Mouse (Mus musculus) A20 (cell line): ENCODE results near the gene Reln.

Source experiments
- DNase-seq: peaks from one replicate; pipeline ENCODE4 v3.0.0-alpha.2; 2011; ENCODE audit warnings: low read depth, low spot score

Reln gene

DNA sequence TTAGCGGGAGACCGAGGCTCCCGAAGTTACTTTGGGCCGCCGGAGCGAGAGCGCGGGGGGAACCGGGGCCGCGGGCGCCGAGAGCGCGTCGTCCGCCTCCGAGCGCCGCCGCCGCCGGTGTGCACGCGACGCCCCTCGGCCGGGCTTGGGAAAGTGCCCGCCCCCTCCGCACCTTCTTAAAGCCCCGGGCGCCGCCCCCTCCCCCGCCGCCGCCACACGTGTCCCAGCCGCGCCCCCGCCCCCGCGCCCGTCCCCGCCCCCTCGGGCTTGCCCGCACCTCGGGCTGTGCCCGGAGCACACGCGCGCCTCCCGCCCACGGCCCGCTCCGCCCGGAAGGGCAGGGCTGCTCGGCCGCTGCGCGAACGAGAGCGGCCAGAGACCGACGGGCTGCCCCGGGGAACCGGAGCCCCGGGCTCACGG is at the start of gene Reln:
Gene Reln, minus strand, starts transcription at position 147 of the 420 bp plus-strand sequence.
- DNase-seq = no peak

DNA sequence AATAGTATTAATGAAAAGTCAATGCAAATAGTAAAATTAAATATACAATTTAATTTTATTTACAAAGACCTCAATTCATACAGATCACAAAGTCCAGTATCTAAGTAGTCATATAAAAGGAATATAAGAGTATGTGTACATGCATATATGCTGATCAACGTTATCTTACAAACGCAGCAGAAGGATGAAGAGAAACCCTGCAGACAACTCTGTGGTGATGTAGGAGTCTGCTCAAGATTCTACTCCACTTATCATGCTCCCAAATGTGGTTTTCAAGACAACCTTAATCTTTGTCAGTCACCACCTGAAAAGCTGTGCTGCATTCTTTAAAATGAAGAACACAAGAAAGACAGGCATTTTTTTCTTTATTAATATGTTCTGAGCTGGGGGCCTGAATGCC is 44.0 kb upstream of the Reln start:
- DNase-seq = no peak

DNA sequence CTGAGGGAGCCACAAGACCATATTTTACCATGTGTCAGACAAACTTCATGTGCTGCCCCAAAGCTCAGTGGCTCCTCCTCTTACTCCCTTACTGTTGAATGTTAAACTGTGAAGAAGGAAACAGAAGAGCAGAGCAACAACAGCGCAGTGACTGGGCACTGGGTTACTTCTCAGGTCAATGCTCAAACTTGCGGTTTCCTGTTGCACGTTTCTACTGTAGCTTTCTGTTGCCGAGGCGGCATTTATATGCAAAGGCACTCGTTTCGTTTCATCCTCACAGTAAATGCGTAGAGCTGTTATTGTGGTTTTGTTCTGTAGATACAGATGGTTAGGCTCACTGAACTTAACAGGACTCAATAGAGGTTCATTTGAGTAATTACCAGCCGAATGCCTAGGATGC is 16.0 kb upstream of the Reln start:
- peak; percentile 52 for DNase-seq

DNA sequence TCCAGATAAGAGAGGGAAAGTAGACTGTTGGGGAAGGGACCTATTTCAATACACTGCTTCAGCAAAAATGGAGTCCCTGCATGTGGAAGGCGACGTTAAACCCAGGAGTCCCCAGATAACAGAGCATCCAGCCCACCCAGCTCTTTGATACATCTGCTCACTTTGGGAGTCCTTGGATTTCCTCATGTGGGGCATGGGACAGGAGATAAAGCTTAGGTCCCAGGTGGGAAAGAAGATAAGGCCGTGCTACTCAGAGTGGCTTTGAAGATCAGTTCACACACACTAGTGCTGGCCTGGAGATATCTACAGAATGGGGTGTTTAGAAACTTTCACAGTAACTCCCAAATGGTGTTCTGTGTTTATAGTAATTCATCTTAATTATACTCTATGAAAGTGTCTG is 3.9 kb upstream of the Reln start:
- no peak for DNase-seq

DNA sequence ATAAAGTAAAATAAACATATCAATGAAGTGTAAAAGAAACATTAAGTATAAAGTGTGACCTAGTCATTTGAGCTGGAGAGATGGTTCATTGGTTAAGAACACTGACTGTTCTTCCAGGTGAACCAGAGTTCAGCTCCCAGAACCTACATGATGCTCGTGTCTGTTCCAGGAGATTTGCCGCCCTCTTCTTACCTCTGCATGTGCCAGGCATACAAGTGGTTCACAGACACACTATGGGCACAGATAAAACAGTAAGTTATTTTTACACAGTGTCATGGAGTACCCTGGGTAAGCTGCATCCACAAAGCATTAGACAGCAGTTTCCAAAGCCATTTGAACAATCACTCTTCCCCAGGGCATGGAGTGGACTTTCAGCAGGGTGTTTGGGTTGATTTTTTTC is 3.2 kb upstream of the Reln start:
- no peak for DNase-seq

DNA sequence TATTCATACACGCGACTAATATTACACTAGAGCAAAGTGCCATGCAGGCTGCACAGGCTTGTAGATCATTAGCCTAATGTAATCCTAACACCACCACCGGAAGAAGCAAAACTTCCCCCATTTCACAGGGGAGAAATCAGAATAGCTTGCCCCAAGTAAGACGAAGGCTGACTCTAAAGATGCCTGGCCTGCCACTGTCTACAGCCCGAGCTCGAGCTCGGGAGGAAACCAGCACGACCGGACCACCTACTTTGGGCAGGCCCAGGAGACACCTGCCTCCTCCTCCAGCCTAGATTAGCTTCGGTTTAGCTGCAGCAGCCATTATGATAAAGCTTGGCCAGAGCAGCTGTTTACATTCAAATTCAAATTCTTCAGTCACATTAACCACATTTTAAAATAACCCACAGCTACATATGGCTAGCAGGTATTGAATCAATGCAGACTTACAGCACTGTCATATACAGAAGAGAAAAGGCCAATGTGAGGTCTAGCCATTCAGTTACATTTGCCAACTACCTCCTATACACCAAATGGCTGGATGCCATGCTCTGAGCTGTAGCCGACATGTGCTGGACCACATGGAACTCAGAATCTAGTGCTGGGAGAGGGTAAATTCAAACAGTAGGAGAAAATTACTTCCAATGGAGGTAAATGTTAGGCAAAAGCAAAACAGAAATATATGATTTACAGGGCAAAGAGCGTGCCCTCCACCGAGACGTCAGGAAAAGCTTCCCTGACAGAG is 1.6 kb upstream of the Reln start:
- no peak for DNase-seq

DNA sequence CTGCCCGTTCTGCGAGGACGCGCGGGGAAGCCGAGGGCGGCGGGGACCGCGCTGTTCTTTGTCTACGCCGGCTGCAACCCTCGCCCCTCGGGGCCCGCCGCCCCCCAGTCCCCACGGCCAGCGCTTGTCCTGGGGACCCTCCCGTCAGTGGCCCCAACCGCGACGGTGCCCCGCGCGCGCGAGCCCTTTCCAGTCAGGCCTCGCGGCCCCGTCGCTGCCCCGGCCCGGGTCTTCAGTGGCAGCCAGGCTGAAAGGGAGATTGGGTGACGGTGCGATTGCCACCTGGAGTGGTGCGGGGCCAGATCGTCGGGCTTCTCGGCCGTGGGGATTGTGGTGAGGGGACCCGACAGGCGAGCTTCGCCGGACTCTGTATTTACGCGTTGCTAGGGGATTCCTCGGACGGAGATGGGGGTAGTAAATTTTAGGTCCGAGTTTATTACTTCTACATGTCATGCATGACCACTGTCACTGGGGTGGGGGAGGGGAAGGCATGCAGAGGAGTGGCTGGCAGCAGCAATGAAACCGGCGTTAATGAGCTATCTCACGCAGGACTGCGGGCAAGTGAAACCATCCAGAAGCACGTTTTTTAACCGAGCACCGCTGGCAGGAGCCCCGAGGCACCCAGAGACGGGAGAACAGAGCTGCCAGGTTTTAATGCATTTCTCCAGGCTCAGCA is 612 bp upstream of the Reln start:
- no peak for DNase-seq

DNA sequence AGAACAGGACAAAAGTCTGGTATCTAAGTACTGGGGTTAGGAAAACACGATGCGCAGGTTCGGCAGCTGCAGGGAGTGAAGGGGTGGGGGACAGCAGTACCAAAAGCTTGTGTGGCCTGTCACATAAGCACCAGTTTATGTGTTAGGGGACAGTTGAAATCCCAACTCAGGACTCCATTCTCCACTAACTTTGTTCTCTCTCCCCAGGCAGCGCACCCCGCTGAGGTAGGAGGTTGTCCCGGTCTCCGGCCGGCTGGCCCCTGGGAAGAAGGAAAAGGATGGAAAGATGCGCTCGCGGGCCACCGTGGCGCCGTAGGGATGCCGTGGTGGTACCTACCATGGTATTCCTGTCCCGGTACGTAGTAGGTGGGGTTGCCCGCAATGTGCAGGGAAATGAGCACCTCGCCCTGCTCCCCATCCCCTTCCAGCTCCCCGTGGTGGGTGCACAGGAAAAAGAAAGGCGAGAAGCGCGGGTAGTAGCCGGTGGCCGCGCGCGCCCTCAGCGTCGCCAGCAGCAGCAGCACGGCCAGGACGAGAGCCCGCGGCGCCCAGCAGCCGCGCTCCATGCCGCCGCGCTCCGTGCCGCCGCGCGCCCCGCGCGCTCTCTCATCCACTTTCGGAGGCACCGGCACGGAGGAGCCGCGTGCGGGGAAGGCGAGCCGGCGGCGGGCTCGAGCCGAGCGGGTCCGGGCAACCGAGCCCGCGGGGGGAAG is 503 bp downstream of the Reln start:
- DNase-seq = no peak

DNA sequence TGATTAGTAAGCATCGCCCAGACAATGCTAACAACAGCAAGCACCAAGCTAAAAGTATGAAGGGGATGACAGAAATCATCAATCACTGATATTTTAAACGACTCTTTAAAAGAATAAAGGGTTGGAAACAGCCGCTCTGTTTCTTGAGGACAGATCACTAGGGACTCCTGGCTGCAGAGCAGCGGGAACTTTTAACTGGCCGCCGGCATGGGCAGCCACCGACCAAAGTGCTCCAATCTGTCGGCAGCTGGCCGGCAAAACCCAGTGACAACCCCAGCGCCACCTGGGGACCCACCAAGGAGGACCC is 1.0 kb downstream of the Reln start:
- no peak for DNase-seq

DNA sequence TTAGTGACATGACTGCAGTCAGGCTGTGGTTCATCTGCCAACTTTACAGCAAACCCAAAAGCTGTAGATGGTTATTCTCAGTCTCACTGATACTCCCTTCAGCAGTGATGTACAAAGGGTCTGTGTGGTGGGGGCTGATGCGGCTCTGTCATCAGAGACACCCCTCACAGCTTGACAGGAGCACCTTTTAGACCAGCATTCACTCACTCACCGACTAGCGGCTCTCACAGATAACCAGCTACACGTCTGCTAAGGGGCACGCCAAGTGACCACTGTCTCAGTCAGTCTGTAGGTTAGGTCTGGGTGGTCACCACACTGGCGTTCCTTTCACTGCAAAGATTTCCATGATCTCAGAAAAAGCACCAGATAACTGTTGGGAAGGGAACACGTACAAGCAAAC is 2.0 kb downstream of the Reln start:
- no peak for DNase-seq

DNA sequence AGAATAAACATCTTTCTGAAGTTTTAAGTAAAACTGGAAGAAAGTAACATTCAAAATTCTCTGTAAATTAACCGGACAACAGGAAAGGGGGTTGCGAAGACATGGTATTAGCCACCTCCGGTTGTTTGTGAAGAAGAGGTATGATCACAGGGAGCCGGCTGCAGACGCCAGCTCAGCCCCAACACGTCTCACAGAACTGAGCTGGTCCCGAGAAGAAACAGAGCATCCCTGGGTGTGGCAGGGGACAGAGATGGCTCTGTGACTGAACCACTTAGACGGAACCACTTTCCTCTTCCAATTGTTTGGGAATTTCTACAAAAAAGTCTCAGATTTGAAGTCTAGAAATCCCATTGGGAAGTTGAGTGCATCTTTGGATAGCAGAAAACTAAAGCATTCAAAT is 3.5 kb downstream of the Reln start:
- no peak for DNase-seq

DNA sequence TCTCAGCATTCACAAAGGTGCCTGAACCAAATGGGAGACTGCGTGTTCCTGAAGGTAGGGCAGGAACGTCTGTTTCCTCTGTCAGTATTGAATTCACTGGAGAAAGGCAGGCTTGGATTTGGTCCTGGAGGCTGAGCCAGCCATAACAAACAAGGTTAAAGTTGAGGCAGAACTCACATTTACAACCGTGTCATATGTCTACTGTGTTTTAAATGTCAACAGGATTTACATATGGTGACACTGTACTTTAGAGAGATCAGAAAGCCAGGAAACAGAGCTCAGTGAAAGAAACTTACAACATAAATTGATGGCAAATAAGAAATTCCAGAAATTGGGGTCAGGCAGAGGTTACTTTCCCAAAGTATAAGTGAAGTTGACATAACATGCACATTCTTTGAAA is 9.1 kb downstream of the Reln start:
- no peak for DNase-seq

DNA sequence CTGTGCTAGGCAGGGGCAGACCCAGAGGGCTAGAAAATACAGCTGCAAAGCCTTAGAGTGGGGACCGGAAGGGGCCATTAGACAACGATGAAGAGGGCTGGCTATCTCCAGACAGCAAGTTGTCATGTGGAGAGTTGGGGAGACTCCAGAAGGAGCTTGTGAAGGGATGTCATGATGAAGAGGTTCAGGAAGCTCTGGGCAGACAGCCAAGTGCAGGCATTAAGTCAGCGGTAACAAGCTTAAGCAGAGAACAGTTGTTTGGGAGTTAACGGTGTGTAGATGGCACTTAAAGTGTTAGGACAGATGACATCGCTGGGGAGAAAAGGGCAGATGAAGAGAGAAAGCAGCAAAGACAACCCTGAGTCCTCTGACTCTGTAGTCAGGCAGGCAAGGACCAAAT is 13.7 kb downstream of the Reln start:
- DNase-seq = no peak

DNA sequence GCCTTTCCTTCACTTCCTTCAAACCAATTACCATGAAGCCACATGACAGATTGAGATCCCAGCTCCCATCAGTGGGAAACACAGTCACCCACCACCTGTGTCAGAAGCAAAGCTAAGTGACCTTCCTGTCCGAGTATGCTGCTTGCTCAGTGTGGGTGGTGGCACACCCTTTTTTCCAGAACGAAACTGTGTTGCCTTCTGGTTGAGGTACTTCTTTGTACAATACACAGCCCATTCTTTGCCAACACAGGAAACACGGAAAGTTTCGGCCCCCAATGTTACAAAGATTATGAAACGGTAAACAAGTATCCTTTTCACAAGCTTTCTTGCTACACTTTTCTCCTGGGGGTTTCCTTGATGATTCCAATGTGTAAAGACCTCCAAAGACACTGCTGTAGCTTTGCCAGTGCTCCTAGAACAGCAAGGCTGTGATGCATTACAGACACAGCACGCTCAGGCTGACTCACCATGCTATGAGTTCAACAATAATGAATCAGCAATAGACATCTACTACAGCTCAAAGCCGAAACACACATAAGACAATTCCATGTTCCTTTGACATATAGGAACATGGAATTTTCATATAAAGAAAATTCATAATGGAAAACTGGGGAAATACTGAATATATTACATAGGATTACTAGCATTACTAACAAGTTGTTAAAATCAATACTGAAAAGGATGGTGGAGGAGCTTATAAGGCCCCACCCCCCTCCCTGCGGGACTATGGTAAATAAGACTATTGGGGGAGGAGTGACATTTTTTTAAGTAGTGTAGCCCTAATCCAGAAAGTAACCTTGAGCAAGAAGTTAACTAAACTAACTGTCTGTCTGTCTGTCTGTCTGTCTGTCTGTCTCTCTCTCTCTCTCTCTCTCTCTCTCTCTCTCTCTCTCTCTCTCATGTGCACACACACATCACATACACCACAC is 15.8 kb downstream of the Reln start:
- no peak for DNase-seq

DNA sequence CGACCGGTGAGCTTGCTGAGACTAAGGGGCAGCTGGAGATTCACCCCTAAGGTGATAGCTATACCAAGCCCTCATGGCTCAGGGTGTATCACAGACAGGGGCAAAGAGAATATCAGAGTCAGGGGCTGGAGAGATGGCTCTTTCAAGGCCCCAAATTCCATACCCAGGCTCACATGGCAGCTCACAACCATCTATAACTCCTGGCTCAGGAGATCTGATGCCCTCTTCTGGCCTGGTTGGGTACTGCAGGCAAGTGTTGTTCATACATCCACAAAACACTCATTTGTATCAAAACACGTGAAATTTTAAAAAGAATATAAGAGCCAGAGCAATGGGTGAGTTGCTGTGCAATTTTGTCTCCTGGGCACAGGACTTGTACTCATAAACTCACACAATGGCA is 17.3 kb downstream of the Reln start:
- DNase-seq = peak; percentile 54

DNA sequence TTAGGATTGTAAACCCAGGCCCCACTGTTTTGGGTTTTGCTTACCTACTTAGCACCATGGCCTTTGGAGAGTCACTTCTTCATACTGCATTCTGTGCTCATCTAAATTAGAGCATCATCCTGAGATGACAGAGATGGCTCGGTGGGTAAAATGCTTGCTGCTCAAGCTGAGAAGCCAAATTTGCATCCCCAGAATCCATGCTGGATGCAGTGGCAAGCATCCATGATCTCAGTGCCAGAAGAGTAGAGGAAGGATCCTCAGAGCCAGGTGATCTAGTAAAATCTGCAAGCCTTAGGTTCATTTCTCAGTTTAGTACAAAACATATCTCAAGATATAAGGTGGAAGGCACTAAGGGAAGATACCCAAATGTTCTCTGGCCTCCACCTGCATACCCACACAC is 20.7 kb downstream of the Reln start:
- no peak for DNase-seq

DNA sequence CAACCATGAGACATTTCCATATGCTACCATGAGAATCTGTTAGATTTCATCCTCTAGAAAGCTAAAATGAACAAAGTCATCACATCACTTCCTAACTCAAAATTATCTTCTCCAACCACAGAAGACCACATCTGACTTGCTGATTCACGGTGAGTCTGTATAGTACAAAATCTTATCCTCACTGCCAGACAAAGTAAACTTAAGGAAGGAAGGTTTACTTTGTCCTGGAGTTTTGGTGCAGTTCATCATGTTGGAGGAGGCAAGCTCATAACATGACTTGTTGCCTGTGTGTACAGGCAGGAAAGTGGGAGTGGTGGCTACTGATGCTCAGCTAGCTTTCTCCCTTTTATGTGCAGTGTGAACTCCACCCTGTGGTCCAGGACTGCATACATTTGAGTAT is 26.7 kb downstream of the Reln start:
- DNase-seq = no peak

DNA sequence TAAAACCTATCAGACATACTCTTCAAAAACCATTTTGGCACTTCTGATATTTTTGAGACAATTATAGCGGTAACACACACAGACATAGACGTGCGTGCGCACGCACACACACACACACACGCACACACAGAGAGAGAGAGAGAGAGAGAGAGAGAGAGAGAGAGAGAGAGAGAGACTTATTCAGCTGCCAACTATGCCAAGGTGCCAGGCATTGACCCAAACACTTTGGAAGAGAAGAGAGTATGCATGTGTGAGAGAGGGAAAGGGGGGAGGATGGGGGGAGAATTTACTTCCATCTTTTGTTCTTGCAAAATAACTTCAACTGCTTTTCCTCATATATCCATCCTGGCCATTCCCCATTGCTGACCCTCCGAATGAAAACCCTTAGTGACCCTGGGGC is 28.0 kb downstream of the Reln start:
- no peak for DNase-seq

DNA sequence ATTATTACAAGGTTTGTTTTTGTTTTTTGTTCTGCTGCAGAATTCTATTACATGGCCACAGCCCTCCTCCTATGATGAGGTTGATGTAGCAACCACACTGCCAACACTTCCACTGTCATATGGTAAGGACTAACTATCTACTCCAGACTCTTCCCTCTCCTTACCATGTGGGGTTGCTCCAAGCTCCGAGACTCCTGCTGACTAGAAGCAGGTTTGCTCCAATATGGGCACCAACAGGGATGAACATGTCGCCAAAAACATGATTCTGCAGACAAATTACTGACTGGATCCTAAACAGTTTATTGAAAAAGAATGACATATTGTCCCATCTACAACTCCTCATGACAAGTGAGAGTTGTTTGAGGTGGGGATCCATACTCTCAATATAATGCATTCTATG is 28.5 kb downstream of the Reln start:
- no peak for DNase-seq

DNA sequence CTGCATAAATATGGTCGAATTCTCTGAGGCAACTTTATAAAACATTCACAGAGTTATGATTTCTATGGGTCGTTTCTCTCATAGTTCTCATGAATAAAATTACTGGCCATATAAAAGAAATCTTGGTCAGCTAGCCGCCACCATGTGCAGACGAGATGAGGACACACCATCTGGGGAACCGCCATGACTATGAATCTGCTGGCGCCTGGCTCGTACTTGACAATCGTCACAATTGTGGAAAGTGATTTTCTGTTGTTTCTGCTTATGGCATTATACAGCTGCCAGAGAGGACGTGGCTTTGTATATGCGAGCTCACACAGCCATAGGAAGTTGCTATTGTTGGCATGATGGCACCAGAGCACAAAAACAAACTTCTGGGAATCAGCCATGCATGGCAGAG is 31.5 kb downstream of the Reln start:
- no peak for DNase-seq

DNA sequence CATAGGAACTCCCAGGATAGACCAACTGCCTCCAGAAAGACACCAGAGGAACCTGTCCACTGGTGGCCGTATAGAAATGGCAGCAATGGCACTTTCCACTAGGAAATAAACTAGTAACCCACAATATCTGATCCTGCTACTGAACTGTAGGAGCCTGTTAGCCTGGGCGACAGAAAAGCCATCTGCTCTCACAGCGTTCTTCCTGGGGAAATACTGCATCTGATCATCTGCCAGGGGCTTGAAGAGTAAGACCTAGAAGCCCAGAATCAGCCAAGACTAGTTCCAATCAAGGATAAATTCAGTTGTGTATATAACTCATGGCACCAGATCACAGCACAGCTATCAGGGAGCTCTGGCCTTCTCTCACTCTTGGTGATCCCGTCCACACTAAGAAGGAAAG is 33.5 kb downstream of the Reln start:
- no peak for DNase-seq

DNA sequence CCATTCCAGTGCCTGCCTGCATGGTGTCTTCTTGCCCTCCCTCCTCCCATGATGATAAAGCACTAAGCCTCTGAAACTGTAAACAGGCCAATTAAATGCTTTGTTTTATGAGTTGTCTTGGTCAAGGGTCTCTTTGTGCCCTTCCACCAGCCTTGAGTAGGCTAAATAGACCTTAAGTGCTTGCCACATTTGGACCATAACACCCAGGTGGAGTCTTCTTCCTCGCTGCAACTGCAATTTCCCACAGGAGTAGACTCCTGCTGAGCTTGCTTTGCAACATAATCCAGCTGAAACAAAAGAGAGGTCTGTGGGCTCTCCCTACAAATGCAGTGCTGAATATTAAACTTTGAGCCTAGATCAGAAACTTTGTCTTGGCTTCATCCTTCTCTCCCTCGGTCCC is 35.5 kb downstream of the Reln start:
- DNase-seq = no peak
